Mouse (Mus musculus): Measurements from ENCODE around the gene Gpr15. TPM values are rescaled to one million over a fixed set of nuclear protein-coding genes. Genes with fewer than 3 reads are reported as not detected.

The Gpr15 gene
- polyA plus RNA-seq, 1 experiment from 2014 or later, result not detected

GRCm38 (mm10) chr16:58678660-58679059, 40.2 kb downstream of the Gpr15 start:
- H3K4me1 ChIP-seq (ENCODE audit: control insufficient read depth, low read depth, low read length), result peaks cover 42% of the 10 kb centered on the region
- no peaks in the 10 kb centered on the region for H3K9me3 ChIP-seq (replicated peaks; ENCODE audit: control insufficient read depth, low read length)
- H3K9ac ChIP-seq (ENCODE audit: low read depth, low read length), result no peak overlapping the region
- no peak overlapping the region for H3K4me3 ChIP-seq (ENCODE audit: low read depth, low read length)
- no peaks in the 10 kb centered on the region for H3K27me3 ChIP-seq (ENCODE audit: control insufficient read depth, insufficient read depth, low read depth, low read length)
- 0 out of 2 replicates have a peak overlapping the region, but pooled peaks have one; percentile 5 for H3K27ac ChIP-seq (ENCODE audit: low read length)
- no peak overlapping the region for H3K4me2 ChIP-seq (ENCODE audit: low read depth, low read length)
- peaks cover 74% of the 10 kb centered on the region for H3K36me3 ChIP-seq (ENCODE audit: control insufficient read depth, insufficient read depth)
- ATAC-seq (ENCODE audit: low read depth), result no peak
- 58% methylated on average over 7 of the region's 7 CpGs for WGBS (ENCODE audit: insufficient replicate concordance)

- 0 out of 2 replicates have a peak overlapping the region, but pooled peaks have one; percentile 23 for H3K9ac ChIP-seq (ENCODE audit: low read depth, low read length)
- no peak for ATAC-seq (ENCODE audit: low read depth)
- H3K4me3 ChIP-seq (ENCODE audit: low read depth, low read length), result peak overlapping the region; percentile 33
- peaks cover 81% of the 10 kb centered on the region for H3K36me3 ChIP-seq (ENCODE audit: control insufficient read depth, insufficient read depth)
- H3K27me3 ChIP-seq (ENCODE audit: control insufficient read depth, insufficient read depth, low read depth, low read length), result no peaks in the 10 kb centered on the region
- WGBS (ENCODE audit: insufficient replicate concordance), result 84% methylated on average over 5 of the region's 5 CpGs
- H3K9me3 ChIP-seq (replicated peaks; ENCODE audit: control insufficient read depth, low read length), result no peaks in the 10 kb centered on the region
- H3K27ac ChIP-seq (ENCODE audit: low read length), result peak overlapping the region; percentile 69
- peak overlapping the region; percentile 32 for H3K4me2 ChIP-seq (ENCODE audit: low read depth, low read length)
- H3K4me1 ChIP-seq (ENCODE audit: control insufficient read depth, low read depth, low read length), result peaks cover 45% of the 10 kb centered on the region
Observed at GRCm38 (mm10) chr16:58677491-58677890, 41.4 kb downstream of the Gpr15 start.

- H3K9ac ChIP-seq (ENCODE audit: low read depth, low read length), result peak overlapping the region; percentile 32
Observed at GRCm38 (mm10) chr16:58676633-58677032, 42.2 kb downstream of the Gpr15 start.

GRCm38 (mm10) chr16:58676156-58676555, 42.7 kb downstream of the Gpr15 start:
- peak; percentile 12 for ATAC-seq (ENCODE audit: low read depth)
- WGBS (ENCODE audit: insufficient replicate concordance), result 64% methylated on average over 7 of the region's 7 CpGs
- Histone ChIP-seq H3K4me3 (ENCODE audit: low read depth, low read length) (peak overlapping the region; percentile 45), H3K27me3 (ENCODE audit: control insufficient read depth, insufficient read depth, low read depth, low read length) (no peaks in the 10 kb centered on the region), H3K4me2 (ENCODE audit: low read depth, low read length) (peak overlapping the region; percentile 65), H3K9me3 (replicated peaks; ENCODE audit: control insufficient read depth, low read length) (no peaks in the 10 kb centered on the region), H3K36me3 (ENCODE audit: control insufficient read depth, insufficient read depth) (peaks cover 73% of the 10 kb centered on the region), H3K4me1 (ENCODE audit: control insufficient read depth, low read depth, low read length) (peaks cover 45% of the 10 kb centered on the region), H3K27ac (ENCODE audit: low read length) (peak overlapping the region; percentile 46), H3K9ac (ENCODE audit: low read depth, low read length) (peak overlapping the region; percentile 32)

More at GRCm38 (mm10) chr16:58676633-58677032, 42.2 kb downstream of the Gpr15 start:
- Histone ChIP-seq H3K4me2 (ENCODE audit: low read depth, low read length) (peak overlapping the region; percentile 65), H3K27me3 (ENCODE audit: control insufficient read depth, insufficient read depth, low read depth, low read length) (no peaks in the 10 kb centered on the region), H3K36me3 (ENCODE audit: control insufficient read depth, insufficient read depth) (peaks cover 78% of the 10 kb centered on the region), H3K4me1 (ENCODE audit: control insufficient read depth, low read depth, low read length) (peaks cover 45% of the 10 kb centered on the region), H3K9me3 (replicated peaks; ENCODE audit: control insufficient read depth, low read length) (no peaks in the 10 kb centered on the region), H3K4me3 (ENCODE audit: low read depth, low read length) (peak overlapping the region; percentile 45), H3K27ac (ENCODE audit: low read length) (peak overlapping the region; percentile 46)
- 36% methylated on average over 3 of the region's 3 CpGs for WGBS (ENCODE audit: insufficient replicate concordance)
- ATAC-seq (ENCODE audit: low read depth), result peak; percentile 67

GRCm38 (mm10) chr16:58675256-58675655, 43.6 kb downstream of the Gpr15 start:
- Histone ChIP-seq H3K4me1 (ENCODE audit: control insufficient read depth, low read depth, low read length) (peaks cover 45% of the 10 kb centered on the region), H3K36me3 (ENCODE audit: control insufficient read depth, insufficient read depth) (peaks cover 65% of the 10 kb centered on the region), H3K27me3 (ENCODE audit: control insufficient read depth, insufficient read depth, low read depth, low read length) (no peaks in the 10 kb centered on the region), H3K27ac (ENCODE audit: low read length) (peak overlapping the region; percentile 77), H3K9ac (ENCODE audit: low read depth, low read length) (peak overlapping the region; percentile 100), H3K9me3 (replicated peaks; ENCODE audit: control insufficient read depth, low read length) (no peaks in the 10 kb centered on the region), H3K4me2 (ENCODE audit: low read depth, low read length) (peak overlapping the region; percentile 65), H3K4me3 (ENCODE audit: low read depth, low read length) (peak overlapping the region; percentile 97)
- WGBS (ENCODE audit: insufficient replicate concordance), result 89% methylated on average over 13 of the region's 13 CpGs
- no peak for ATAC-seq (ENCODE audit: low read depth)

GRCm38 (mm10) chr16:58673811-58674410, 45.0 kb downstream of the Gpr15 start:
- H3K4me3 ChIP-seq (ENCODE audit: low read depth, low read length), result peak overlapping the region; percentile 97
- peaks cover 61% of the 10 kb centered on the region for H3K36me3 ChIP-seq (ENCODE audit: control insufficient read depth, insufficient read depth)
- no peak for ATAC-seq (ENCODE audit: low read depth)
- 91% methylated on average over 15 of the region's 15 CpGs for WGBS (ENCODE audit: insufficient replicate concordance)
- no peaks in the 10 kb centered on the region for H3K27me3 ChIP-seq (ENCODE audit: control insufficient read depth, insufficient read depth, low read depth, low read length)
- H3K9me3 ChIP-seq (replicated peaks; ENCODE audit: control insufficient read depth, low read length), result no peaks in the 10 kb centered on the region
- H3K4me1 ChIP-seq (ENCODE audit: control insufficient read depth, low read depth, low read length), result peaks cover 52% of the 10 kb centered on the region
- peak overlapping the region; percentile 77 for H3K27ac ChIP-seq (ENCODE audit: low read length)
- H3K9ac ChIP-seq (ENCODE audit: low read depth, low read length), result peak overlapping the region; percentile 100
- H3K4me2 ChIP-seq (ENCODE audit: low read depth, low read length), result peak overlapping the region; percentile 65

- ATAC-seq (ENCODE audit: low read depth), result no peak
- H3K9me3 ChIP-seq (replicated peaks; ENCODE audit: control insufficient read depth, low read length), result no peaks in the 10 kb centered on the region
- 41% methylated on average over 13 of the region's 13 CpGs for WGBS (ENCODE audit: insufficient replicate concordance)
- peak overlapping the region; percentile 100 for H3K9ac ChIP-seq (ENCODE audit: low read depth, low read length)
- H3K4me2 ChIP-seq (ENCODE audit: low read depth, low read length), result peak overlapping the region; percentile 65
- H3K27ac ChIP-seq (ENCODE audit: low read length), result peak overlapping the region; percentile 79
- no peaks in the 10 kb centered on the region for H3K27me3 ChIP-seq (ENCODE audit: control insufficient read depth, insufficient read depth, low read depth, low read length)
- peaks cover 51% of the 10 kb centered on the region for H3K4me1 ChIP-seq (ENCODE audit: control insufficient read depth, low read depth, low read length)
- peak overlapping the region; percentile 97 for H3K4me3 ChIP-seq (ENCODE audit: low read depth, low read length)
- H3K36me3 ChIP-seq (ENCODE audit: control insufficient read depth, insufficient read depth), result peaks cover 47% of the 10 kb centered on the region
Observed at GRCm38 (mm10) chr16:58672396-58672795, 46.5 kb downstream of the Gpr15 start.

GRCm38 (mm10) chr16:58671212-58671985, 47.5 kb downstream of the Gpr15 start:
- H3K4me2 ChIP-seq (ENCODE audit: low read depth, low read length), result peak overlapping the region; percentile 50; the same call in 1 of the 2 replicates
- no peak for ATAC-seq (ENCODE audit: low read depth)
- peaks cover 52% of the 10 kb centered on the region for H3K4me1 ChIP-seq (ENCODE audit: control insufficient read depth, low read depth, low read length)
- WGBS (ENCODE audit: insufficient replicate concordance), result 27% methylated on average over 8 of the region's 8 CpGs
- H3K4me3 ChIP-seq (ENCODE audit: low read depth, low read length), result peak overlapping the region; percentile 97
- H3K36me3 ChIP-seq (ENCODE audit: control insufficient read depth, insufficient read depth), result peaks cover 38% of the 10 kb centered on the region
- no peaks in the 10 kb centered on the region for H3K9me3 ChIP-seq (replicated peaks; ENCODE audit: control insufficient read depth, low read length)
- H3K27me3 ChIP-seq (ENCODE audit: control insufficient read depth, insufficient read depth, low read depth, low read length), result no peaks in the 10 kb centered on the region
- H3K27ac ChIP-seq (ENCODE audit: low read length), result peak overlapping the region; percentile 99
- peak overlapping the region; percentile 100 for H3K9ac ChIP-seq (ENCODE audit: low read depth, low read length)

GRCm38 (mm10) chr16:58670643-58671042, 48.2 kb downstream of the Gpr15 start:
- H3K4me3 ChIP-seq (ENCODE audit: low read depth, low read length), result peak overlapping the region; percentile 97
- H3K9ac ChIP-seq (ENCODE audit: low read depth, low read length), result peak overlapping the region; percentile 100
- peak overlapping the region; percentile 50 for H3K4me2 ChIP-seq (ENCODE audit: low read depth, low read length)
- peaks cover 31% of the 10 kb centered on the region for H3K36me3 ChIP-seq (ENCODE audit: control insufficient read depth, insufficient read depth)
- under 1% methylated on average over 25 of the region's 25 CpGs for WGBS (ENCODE audit: insufficient replicate concordance)
- peak overlapping the region; percentile 99 for H3K27ac ChIP-seq (ENCODE audit: low read length)
- no peaks in the 10 kb centered on the region for H3K9me3 ChIP-seq (replicated peaks; ENCODE audit: control insufficient read depth, low read length)
- H3K27me3 ChIP-seq (ENCODE audit: control insufficient read depth, insufficient read depth, low read depth, low read length), result no peaks in the 10 kb centered on the region
- peaks cover 51% of the 10 kb centered on the region for H3K4me1 ChIP-seq (ENCODE audit: control insufficient read depth, low read depth, low read length)
- ATAC-seq (ENCODE audit: low read depth), result no peak

Measured in liver, embryonic 16.5 days (tissue).